Mouse (Mus musculus) G1E-ER4 (cell line): ENCODE results near the gene Gm12184. TPM values are rescaled to one million over a fixed set of nuclear protein-coding genes. Genes with fewer than 3 reads are reported as not detected.

Experiments used
- GATA1 ChIP-seq: IDR thresholded peaks from one replicate; pipeline ENCODE4 v1.8.0; 2012; ENCODE audit warnings: low read length, inconsistent platforms
- polyA plus RNA-seq: library from polyadenylated mRNA; stranded (reverse); fragments of >175 nt; gene quantifications from 2 replicates; pipeline ENCODE4 v1.2.3, GENCODE M21; 2012

The Gm12184 gene
- polyA plus RNA-seq, 1 experiment: 56.4 TPM

DNA sequence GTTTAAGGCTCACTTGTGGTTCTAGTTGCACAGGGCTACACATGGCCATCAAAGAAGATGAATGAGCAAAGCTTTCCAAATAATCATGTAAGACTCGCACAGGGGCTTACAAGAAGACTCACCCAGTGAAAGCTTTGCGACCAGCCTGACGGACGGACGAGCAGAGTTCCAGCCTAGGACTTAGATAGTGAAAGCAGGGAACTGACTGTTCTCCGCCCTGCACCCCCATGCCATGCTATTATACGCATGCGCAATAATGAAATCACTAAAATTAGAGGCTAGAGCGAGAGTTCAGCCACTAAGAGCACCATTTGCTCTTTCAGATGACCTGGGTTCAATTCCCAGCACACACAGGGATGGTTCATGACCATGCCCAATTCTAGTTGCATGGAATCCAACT lies 49.2 kb downstream of the Gm12184 start:
- no peak for TF ChIP-seq GATA1

DNA sequence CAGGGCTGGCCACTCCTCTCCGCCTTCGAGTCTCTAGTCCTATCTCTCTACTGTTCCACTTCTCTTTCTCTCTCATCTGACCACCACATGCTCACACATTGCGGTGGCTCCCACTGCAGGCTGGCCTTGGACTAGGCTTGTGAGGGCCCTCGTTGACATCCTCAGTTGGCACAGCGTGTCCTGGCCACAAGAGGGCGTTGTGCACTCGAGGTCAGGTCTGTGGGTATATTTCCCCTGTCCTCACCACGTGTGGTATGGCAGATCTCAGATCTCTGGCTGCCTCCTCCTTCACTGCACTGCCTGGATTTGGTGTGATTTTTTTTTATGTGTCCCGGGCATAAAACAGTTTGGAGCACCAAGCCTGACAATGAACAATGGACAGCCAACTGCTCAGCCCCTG lies 49.8 kb downstream of the Gm12184 start:
- TF ChIP-seq GATA1: no peak

DNA sequence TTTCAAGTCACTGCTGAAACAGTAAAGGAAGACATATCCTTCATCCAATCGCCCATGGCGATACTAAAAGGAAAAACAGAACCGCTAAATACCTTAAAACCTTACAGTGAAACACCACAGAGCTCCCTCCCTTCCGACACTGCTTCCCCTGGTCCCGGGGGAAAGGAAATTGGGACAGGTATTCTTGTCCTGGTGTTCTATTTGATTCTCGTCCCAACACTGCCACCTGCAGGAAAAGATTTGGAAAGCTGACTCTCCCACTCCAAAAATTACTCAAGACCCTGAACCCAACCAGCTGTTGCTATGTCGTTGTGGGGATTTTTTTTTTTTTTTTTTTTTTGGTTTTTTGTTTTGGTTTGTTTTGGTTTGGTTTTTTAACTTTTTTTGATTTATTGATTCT lies 51.0 kb downstream of the Gm12184 start:
- no peak for TF ChIP-seq GATA1

Other genes with a start within 250 kb of the Gm12184 start
- 363 and 5,083 TPM in 2 replicates for gene Rack1, start 26.3 kb downstream of the Gm12184 start, polyA plus RNA-seq
- 71.0 and 75.1 TPM in 2 replicates for gene Trim41, start 9.3 kb downstream of the Gm12184 start, polyA plus RNA-seq
- gene Trim7, start 515 bp downstream of the Gm12184 start, polyA plus RNA-seq: 1.0 and 1.2 TPM in 2 replicates
- gene Irgm1, start 45.0 kb upstream of the Gm12184 start, polyA plus RNA-seq: 2.2 and 2.4 TPM in 2 replicates
- gene Gm5431, start 75.6 kb upstream of the Gm12184 start, polyA plus RNA-seq: not detected in 2 replicates
- gene Psme2b, start 119.5 kb upstream of the Gm12184 start, polyA plus RNA-seq: 0.10 and 0.23 TPM in 2 replicates
- gene Olfr56, start 152.2 kb upstream of the Gm12184 start, polyA plus RNA-seq: 0.02 and 0.03 TPM in 2 replicates
- gene 9930111J21Rik1, start 152.7 kb upstream of the Gm12184 start, polyA plus RNA-seq: not detected in 2 replicates
- not detected in 2 replicates for gene Gm12185, start 165.6 kb upstream of the Gm12184 start, polyA plus RNA-seq
- 0.04 and 0.06 TPM in 2 replicates for gene Tgtp1, start 167.5 kb upstream of the Gm12184 start, polyA plus RNA-seq
- gene 9930111J21Rik2, start 224.6 kb upstream of the Gm12184 start, polyA plus RNA-seq: 0.01 and 0.02 TPM in 2 replicates
- gene Tgtp2, start 237.6 kb upstream of the Gm12184 start, polyA plus RNA-seq: 0.59 and 0.72 TPM in 2 replicates
- gene Ifi47, start 249.9 kb upstream of the Gm12184 start, polyA plus RNA-seq: 0.44 and 0.90 TPM in 2 replicates